Mouse (Mus musculus): ENCODE measurements at regions not wholly inside any gene's neighbourhood (a gene's known extent, or its start where the extent isn't known, plus 50 kb on each side); places are given as distances from the start of the nearest gene placed in this dataset.

- TF ChIP-seq POLR2A (IDR thresholded peaks at IDR 0.05; ENCODE audit: borderline replicate concordance, low read depth, low read length) (no peak), CTCF (IDR thresholded peaks at IDR 0.05; ENCODE audit: low read depth, low read length) (no peak)
These were observed 55.4 kb upstream of the Cd44 start for GRCm38 (mm10) chr2:102956858-102957242.
